Mouse (Mus musculus) limb, embryonic 13.5 days (tissue): ENCODE results near the gene Klhl30. TPM values are rescaled to one million over a fixed set of nuclear protein-coding genes. Genes with fewer than 3 reads are reported as not detected.

Experiments used
- ATAC-seq: fragments of 200-750 bp; cut with Nextera tagmentation; 2 replicates; pipeline ENCODE4 v1.8.0; 2017; ENCODE audit warnings: low read depth, moderate number of reproducible peaks, moderate TSS enrichment; ENCODE audit not compliant: low FRiP score
- H3K27ac ChIP-seq: fragments of 300-500 bp; sonication (generic); 2 replicates; pipeline ENCODE4 v1.5.1; 2015; ENCODE audit warnings: inconsistent platforms, mild to moderate bottlenecking, moderate library complexity
- H3K27me3 ChIP-seq: fragments of 300-500 bp; sonication (generic); 2 replicates; pipeline ENCODE4 v1.6.1; 2015; ENCODE audit warnings: mild to moderate bottlenecking, inconsistent platforms
- H3K36me3 ChIP-seq: fragments of 300-500 bp; sonication (generic); 2 replicates; pipeline ENCODE4 v1.6.1; 2015; ENCODE audit warnings: inconsistent platforms, mild to moderate bottlenecking, moderate library complexity
- H3K4me1 ChIP-seq: fragments of 300-500 bp; sonication (generic); 2 replicates; pipeline ENCODE4 v1.6.1; 2015; ENCODE audit warnings: inconsistent platforms
- H3K4me2 ChIP-seq: fragments of 300-500 bp; sonication (generic); replicated peaks from 2 replicates; pipeline ENCODE4 v1.6.1; 2015; ENCODE audit warnings: inconsistent platforms, mild to moderate bottlenecking, moderate library complexity
- H3K4me3 ChIP-seq: fragments of 300-500 bp; sonication (generic); 2 replicates; pipeline ENCODE4 v1.5.1; 2015; ENCODE audit warnings: moderate library complexity, mild to moderate bottlenecking, inconsistent platforms
- H3K9ac ChIP-seq: fragments of 300-500 bp; sonication (generic); 2 replicates; pipeline ENCODE4 v1.6.1; 2015; ENCODE audit warnings: mild to moderate bottlenecking, inconsistent platforms
- H3K9me3 ChIP-seq: fragments of 300-500 bp; sonication (generic); 2 replicates; pipeline ENCODE4 v1.6.1; 2016; ENCODE audit warnings: inconsistent platforms
- WGBS: fragments of 180-500 bp; shearing (Covaris S2); methylation state at CpG from one replicate; pipeline ENCODE4 v1.1.7; 2015; 5-methylcytosine and 5-hydroxymethylcytosine counted together
- polyA plus RNA-seq: library from polyadenylated mRNA; unstranded; fragments of >200 nt; fragmentation: Nextera tagmentation; extraction: Ambion mirVana; gene quantifications from 2 replicates; pipeline ENCODE4 v1.2.1, GENCODE M21; 2015

Klhl30 gene
- polyA plus RNA-seq, 1 experiment from 2014 or later = 1.8 TPM

GRCm38 (mm10) chr1:91333582-91333981, 17.2 kb upstream of the Klhl30 start:
- peaks cover 4% of the 10 kb centered on the region; the same call in 1 of the 2 replicates for H3K4me1 ChIP-seq
- no peaks in the 10 kb centered on the region for H3K36me3 ChIP-seq
- no peaks in the 10 kb centered on the region for H3K27me3 ChIP-seq
- no peak overlapping the region for H3K27ac ChIP-seq
- H3K9me3 ChIP-seq = no peaks in the 10 kb centered on the region
- ATAC-seq = no peak
- no peak overlapping the region for H3K9ac ChIP-seq
- no peak overlapping the region for H3K4me2 ChIP-seq
- H3K4me3 ChIP-seq = no peak overlapping the region

- no peak overlapping the region for H3K27ac ChIP-seq
- H3K27me3 ChIP-seq = peaks cover 24% of the 10 kb centered on the region
- H3K4me3 ChIP-seq = no peak overlapping the region
- no peak overlapping the region for H3K4me2 ChIP-seq
- 83% methylated on average over 7 of the region's 7 CpGs for WGBS
- H3K9me3 ChIP-seq = no peaks in the 10 kb centered on the region
- H3K9ac ChIP-seq = no peak overlapping the region
- ATAC-seq = no peak
- no peaks in the 10 kb centered on the region for H3K4me1 ChIP-seq
- H3K36me3 ChIP-seq = no peaks in the 10 kb centered on the region
Measured at GRCm38 (mm10) chr1:91337355-91337754, 13.5 kb upstream of the Klhl30 start.

GRCm38 (mm10) chr1:91344001-91344400, 6.8 kb upstream of the Klhl30 start:
- Histone ChIP-seq H3K27me3 (peaks cover 79% of the 10 kb centered on the region), H3K27ac (no peak overlapping the region), H3K4me2 (no peak overlapping the region), H3K9ac (no peak overlapping the region), H3K36me3 (no peaks in the 10 kb centered on the region), H3K9me3 (no peaks in the 10 kb centered on the region), H3K4me3 (no peak overlapping the region), H3K4me1 (peaks cover 12% of the 10 kb centered on the region)
- WGBS = 87% methylated on average over 3 of the region's 3 CpGs
- ATAC-seq = no peak

- Histone ChIP-seq H3K4me3 (peak overlapping the region; percentile 32), H3K36me3 (no peaks in the 10 kb centered on the region), H3K4me1 (peaks cover 12% of the 10 kb centered on the region), H3K4me2 (peak overlapping the region; percentile 63), H3K9ac (peak overlapping the region; percentile 27; the same call in 1 of the 2 replicates), H3K9me3 (no peaks in the 10 kb centered on the region), H3K27me3 (peaks cover 74% of the 10 kb centered on the region), H3K27ac (no peak overlapping the region)
- no peak for ATAC-seq
- 4% methylated on average over 68 of the region's 68 CpGs for WGBS
Measured at GRCm38 (mm10) chr1:91344921-91345685, 5.7 kb upstream of the Klhl30 start.

- WGBS = 31% methylated on average over 3 of the region's 3 CpGs
- ATAC-seq = no peak
- Histone ChIP-seq H3K9ac (no peak overlapping the region), H3K4me1 (peaks cover 15% of the 10 kb centered on the region), H3K4me2 (no peak overlapping the region), H3K27ac (no peak overlapping the region), H3K27me3 (peaks cover 61% of the 10 kb centered on the region), H3K4me3 (no peak overlapping the region), H3K9me3 (no peaks in the 10 kb centered on the region), H3K36me3 (no peaks in the 10 kb centered on the region)
Measured at GRCm38 (mm10) chr1:91346892-91347291, 3.9 kb upstream of the Klhl30 start.

- Histone ChIP-seq H3K27ac (no peak overlapping the region), H3K4me3 (no peak overlapping the region), H3K27me3 (peaks cover 17% of the 10 kb centered on the region), H3K9ac (no peak overlapping the region), H3K4me2 (no peak overlapping the region), H3K4me1 (0 out of 2 replicates have a peak, but pooled peaks cover 3% of the 10 kb centered on the region), H3K36me3 (no peaks in the 10 kb centered on the region), H3K9me3 (no peaks in the 10 kb centered on the region)
- ATAC-seq = no peak
- 75% methylated on average over 3 of the region's 3 CpGs for WGBS
Measured at GRCm38 (mm10) chr1:91351249-91351648, 433 bp downstream of the Klhl30 start.

- ATAC-seq = no peak
- 0 out of 2 replicates have a peak, but pooled peaks cover 3% of the 10 kb centered on the region for H3K4me1 ChIP-seq
- WGBS = 77% methylated on average over 2 of the region's 2 CpGs
Measured at GRCm38 (mm10) chr1:91352277-91352676, 1.5 kb downstream of the Klhl30 start.

GRCm38 (mm10) chr1:91356105-91356504, 5.3 kb downstream of the Klhl30 start:
- H3K9me3 ChIP-seq = no peaks in the 10 kb centered on the region
- H3K36me3 ChIP-seq = no peaks in the 10 kb centered on the region
- no peak overlapping the region for H3K9ac ChIP-seq
- H3K27ac ChIP-seq = no peak overlapping the region
- H3K27me3 ChIP-seq = no peaks in the 10 kb centered on the region
- no peak overlapping the region for H3K4me3 ChIP-seq
- no peak for ATAC-seq
- 0 out of 2 replicates have a peak, but pooled peaks cover 3% of the 10 kb centered on the region for H3K4me1 ChIP-seq
- WGBS = 80% methylated on average over 11 of the region's 11 CpGs
- no peak overlapping the region for H3K4me2 ChIP-seq

More at GRCm38 (mm10) chr1:91352277-91352676, 1.5 kb downstream of the Klhl30 start:
- Histone ChIP-seq H3K27ac (no peak overlapping the region), H3K4me2 (no peak overlapping the region), H3K9ac (no peak overlapping the region), H3K4me3 (no peak overlapping the region), H3K36me3 (no peaks in the 10 kb centered on the region), H3K27me3 (peaks cover 8% of the 10 kb centered on the region; the same call in 1 of the 2 replicates), H3K9me3 (no peaks in the 10 kb centered on the region)

- Histone ChIP-seq H3K4me1 (peaks cover 16% of the 10 kb centered on the region), H3K36me3 (no peaks in the 10 kb centered on the region), H3K4me3 (no peak overlapping the region), H3K27ac (no peak overlapping the region), H3K9ac (no peak overlapping the region), H3K27me3 (peaks cover 11% of the 10 kb centered on the region; the same call in 1 of the 2 replicates), H3K9me3 (no peaks in the 10 kb centered on the region), H3K4me2 (no peak overlapping the region)
- WGBS = 83% methylated on average over 5 of the region's 5 CpGs
- no peak for ATAC-seq
Measured at GRCm38 (mm10) chr1:91362113-91362512, 11.3 kb downstream of the Klhl30 start.

- Histone ChIP-seq H3K4me3 (no peak overlapping the region), H3K4me2 (no peak overlapping the region), H3K36me3 (peaks cover 3% of the 10 kb centered on the region), H3K4me1 (peaks cover 17% of the 10 kb centered on the region), H3K27me3 (peaks cover 15% of the 10 kb centered on the region; the same call in 1 of the 2 replicates), H3K9me3 (no peaks in the 10 kb centered on the region), H3K27ac (no peak overlapping the region), H3K9ac (no peak overlapping the region)
- ATAC-seq = no peak
- 92% methylated on average over 16 of the region's 16 CpGs for WGBS
Measured at GRCm38 (mm10) chr1:91364822-91365644, 14.2 kb downstream of the Klhl30 start.

GRCm38 (mm10) chr1:91365816-91366214, 15.0 kb downstream of the Klhl30 start:
- H3K4me3 ChIP-seq = peak overlapping the region; percentile 53
- H3K4me2 ChIP-seq = peak overlapping the region; percentile 93
- H3K36me3 ChIP-seq = peaks cover 11% of the 10 kb centered on the region
- H3K9me3 ChIP-seq = no peaks in the 10 kb centered on the region
- no peak overlapping the region for H3K27ac ChIP-seq
- H3K9ac ChIP-seq = peak overlapping the region; percentile 73
- peaks cover 15% of the 10 kb centered on the region; the same call in 1 of the 2 replicates for H3K27me3 ChIP-seq
- WGBS = 25% methylated on average over 8 of the region's 8 CpGs
- peaks cover 17% of the 10 kb centered on the region for H3K4me1 ChIP-seq
- ATAC-seq = no peak
